Mouse (Mus musculus) hindbrain, embryonic 13.5 days (tissue): ENCODE measurements around the gene Dcp1b. TPM values are rescaled to one million over a fixed set of nuclear protein-coding genes. Genes with fewer than 3 reads are reported as not detected.

Experiments
- ATAC-seq: fragments of 200-750 bp; cut with Nextera tagmentation; 2 replicates; pipeline ENCODE4 v1.8.0; 2017; ENCODE audit warnings: moderate TSS enrichment; ENCODE audit not compliant: low FRiP score
- H3K27ac ChIP-seq: fragments of 300-500 bp; sonication (generic); 2 replicates; pipeline ENCODE4 v1.5.1; 2015; ENCODE audit warnings: inconsistent platforms, mild to moderate bottlenecking, moderate library complexity
- H3K27me3 ChIP-seq: fragments of 300-500 bp; sonication (generic); 2 replicates; pipeline ENCODE4 v1.6.1; 2015; ENCODE audit warnings: mild to moderate bottlenecking, inconsistent platforms
- H3K36me3 ChIP-seq: fragments of 300-500 bp; sonication (generic); 2 replicates; pipeline ENCODE4 v1.6.1; 2015; ENCODE audit warnings: mild to moderate bottlenecking, inconsistent platforms
- H3K4me1 ChIP-seq: fragments of 300-500 bp; sonication (generic); replicated peaks from 2 replicates; pipeline ENCODE4 v1.6.1; 2015; ENCODE audit warnings: inconsistent platforms
- H3K4me2 ChIP-seq: fragments of 300-500 bp; sonication (generic); 2 replicates; pipeline ENCODE4 v1.6.1; 2015; ENCODE audit warnings: inconsistent platforms, mild to moderate bottlenecking, moderate library complexity
- H3K4me3 ChIP-seq: fragments of 300-500 bp; sonication (generic); 2 replicates; pipeline ENCODE4 v1.5.1; 2015; ENCODE audit warnings: mild to moderate bottlenecking, inconsistent platforms
- H3K9ac ChIP-seq: fragments of 300-500 bp; sonication (generic); 2 replicates; pipeline ENCODE4 v1.6.1; 2015; ENCODE audit warnings: mild to moderate bottlenecking, inconsistent platforms
- H3K9me3 ChIP-seq: fragments of 300-500 bp; sonication (generic); 2 replicates; pipeline ENCODE4 v1.6.1; 2016; ENCODE audit warnings: inconsistent platforms
- WGBS: fragments of 180-500 bp; shearing (Covaris S2); methylation state at CpG from one replicate; pipeline ENCODE4 v1.1.7; 2015; 5-methylcytosine and 5-hydroxymethylcytosine counted together
- polyA plus RNA-seq: library from polyadenylated mRNA; unstranded; fragments of >200 nt; fragmentation: Nextera tagmentation; extraction: Ambion mirVana; gene quantifications from 2 replicates; pipeline ENCODE4 v1.2.1, GENCODE M21; 2015

Gene Dcp1b
- polyA plus RNA-seq, 1 experiment from 2014 or later: 13.8 TPM

GRCm38 (mm10) chr6:119219237-119219870 is 44.3 kb downstream of the Dcp1b start:
- ATAC-seq: no peak
- Histone ChIP-seq H3K36me3 (peaks cover 49% of the 10 kb centered on the region), H3K4me1 (peaks cover 5% of the 10 kb centered on the region), H3K27me3 (no peaks in the 10 kb centered on the region), H3K9me3 (no peaks in the 10 kb centered on the region), H3K9ac (no peak overlapping the region), H3K4me3 (no peak overlapping the region), H3K4me2 (no peak overlapping the region), H3K27ac (no peak overlapping the region)
- 74% methylated on average over 15 of the region's 15 CpGs for WGBS

- H3K4me3 ChIP-seq: no peak overlapping the region
- no peaks in the 10 kb centered on the region for H3K9me3 ChIP-seq
- no peak overlapping the region for H3K27ac ChIP-seq
- 0 out of 2 replicates have a peak, but pooled peaks have one; percentile 15 for ATAC-seq
- H3K9ac ChIP-seq: no peak overlapping the region
- H3K36me3 ChIP-seq: peaks cover 40% of the 10 kb centered on the region
- H3K27me3 ChIP-seq: no peaks in the 10 kb centered on the region
- no peak overlapping the region for H3K4me2 ChIP-seq
- WGBS: 49% methylated on average over 10 of the region's 10 CpGs
- H3K4me1 ChIP-seq: peaks cover 14% of the 10 kb centered on the region
These were observed 45.2 kb downstream of the Dcp1b start for GRCm38 (mm10) chr6:119220297-119220696.

GRCm38 (mm10) chr6:119224451-119225195 is 49.6 kb downstream of the Dcp1b start:
- 0 out of 2 replicates have a peak, but pooled peaks have one; percentile 43 for ATAC-seq
- Histone ChIP-seq H3K36me3 (peaks cover 14% of the 10 kb centered on the region), H3K4me3 (no peak overlapping the region), H3K4me1 (peaks cover 18% of the 10 kb centered on the region), H3K27ac (peak overlapping the region; percentile 61), H3K9ac (no peak overlapping the region), H3K4me2 (peak overlapping the region; percentile 33; the same call in 1 of the 2 replicates), H3K9me3 (no peaks in the 10 kb centered on the region), H3K27me3 (no peaks in the 10 kb centered on the region)
- WGBS: 46% methylated on average over 13 of the region's 13 CpGs

- Histone ChIP-seq H3K36me3 (peaks cover 12% of the 10 kb centered on the region), H3K9ac (no peak overlapping the region), H3K4me1 (peaks cover 18% of the 10 kb centered on the region), H3K4me2 (no peak overlapping the region), H3K27ac (peak overlapping the region; percentile 61), H3K9me3 (no peaks in the 10 kb centered on the region), H3K4me3 (no peak overlapping the region), H3K27me3 (no peaks in the 10 kb centered on the region)
- ATAC-seq: 0 out of 2 replicates have a peak, but pooled peaks have one; percentile 34
- WGBS: 86% methylated on average over 12 of the region's 12 CpGs
These were observed 50.2 kb downstream of the Dcp1b start for GRCm38 (mm10) chr6:119225226-119225625.

- no peak overlapping the region for H3K4me3 ChIP-seq
- 93% methylated on average over 6 of the region's 6 CpGs for WGBS
- H3K27ac ChIP-seq: 0 out of 2 replicates have a peak overlapping the region, but pooled peaks have one; percentile 61
- no peak overlapping the region for H3K9ac ChIP-seq
- peaks cover 18% of the 10 kb centered on the region for H3K4me1 ChIP-seq
- ATAC-seq: no peak
- no peaks in the 10 kb centered on the region for H3K27me3 ChIP-seq
- H3K4me2 ChIP-seq: no peak overlapping the region
- peaks cover 12% of the 10 kb centered on the region for H3K36me3 ChIP-seq
- H3K9me3 ChIP-seq: no peaks in the 10 kb centered on the region
These were observed 50.7 kb downstream of the Dcp1b start for GRCm38 (mm10) chr6:119225731-119226130.

GRCm38 (mm10) chr6:119227001-119227400 is 51.9 kb downstream of the Dcp1b start:
- Histone ChIP-seq H3K4me1 (peaks cover 18% of the 10 kb centered on the region), H3K36me3 (peaks cover 5% of the 10 kb centered on the region), H3K9me3 (no peaks in the 10 kb centered on the region), H3K27me3 (no peaks in the 10 kb centered on the region), H3K4me3 (no peak overlapping the region), H3K9ac (no peak overlapping the region), H3K27ac (no peak overlapping the region), H3K4me2 (no peak overlapping the region)
- 89% methylated on average over 8 of the region's 8 CpGs for WGBS
- no peak for ATAC-seq

- H3K9me3 ChIP-seq: no peaks in the 10 kb centered on the region
- H3K27me3 ChIP-seq: no peaks in the 10 kb centered on the region
- ATAC-seq: no peak
- H3K9ac ChIP-seq: no peak overlapping the region
- peaks cover 16% of the 10 kb centered on the region for H3K4me1 ChIP-seq
- H3K4me2 ChIP-seq: no peak overlapping the region
- H3K4me3 ChIP-seq: no peak overlapping the region
- H3K36me3 ChIP-seq: no peaks in the 10 kb centered on the region
- no peak overlapping the region for H3K27ac ChIP-seq
- 89% methylated on average over 11 of the region's 11 CpGs for WGBS
These were observed 54.0 kb downstream of the Dcp1b start for GRCm38 (mm10) chr6:119228861-119229603.

GRCm38 (mm10) chr6:119233066-119233465 is 58.0 kb downstream of the Dcp1b start:
- H3K27ac ChIP-seq: no peak overlapping the region
- no peak for ATAC-seq
- no peak overlapping the region for H3K9ac ChIP-seq
- WGBS: 41% methylated on average over 3 of the region's 3 CpGs
- no peaks in the 10 kb centered on the region for H3K27me3 ChIP-seq
- no peak overlapping the region for H3K4me2 ChIP-seq
- no peak overlapping the region for H3K4me3 ChIP-seq
- peaks cover 20% of the 10 kb centered on the region for H3K4me1 ChIP-seq
- H3K9me3 ChIP-seq: no peaks in the 10 kb centered on the region
- H3K36me3 ChIP-seq: no peaks in the 10 kb centered on the region

- Histone ChIP-seq H3K36me3 (no peaks in the 10 kb centered on the region), H3K27me3 (no peaks in the 10 kb centered on the region), H3K9me3 (no peaks in the 10 kb centered on the region), H3K4me1 (peaks cover 25% of the 10 kb centered on the region), H3K27ac (no peak overlapping the region), H3K4me3 (no peak overlapping the region), H3K9ac (no peak overlapping the region), H3K4me2 (no peak overlapping the region)
- WGBS: 77% methylated on average over 5 of the region's 5 CpGs
- no peak for ATAC-seq
These were observed 60.4 kb downstream of the Dcp1b start for GRCm38 (mm10) chr6:119235441-119235840.

GRCm38 (mm10) chr6:119236241-119236640 is 61.2 kb downstream of the Dcp1b start, which contains the start of gene Cacna2d4:
Gene Cacna2d4 (plus strand): TSS chr6:119236526.
- Histone ChIP-seq H3K27ac (peak within 1 kb of the TSS; percentile 81), H3K27me3 (no peaks in the 10 kb centered on the region), H3K4me3 (no peak within 1 kb of the TSS), H3K9me3 (no peaks in the 10 kb centered on the region), H3K9ac (0 out of 2 replicates have a peak within 1 kb of the TSS, but pooled peaks have one; percentile 1), H3K4me1 (peaks cover 31% of the 10 kb centered on the region), H3K4me2 (no peak within 1 kb of the TSS), H3K36me3 (no peaks in the 10 kb centered on the region)
- no peak for ATAC-seq
- 36% methylated on average over 1 of the region's 1 CpGs for WGBS

GRCm38 (mm10) chr6:119237427-119237989 is 62.5 kb downstream of the Dcp1b start:
- Histone ChIP-seq H3K27ac (peak overlapping the region; percentile 81), H3K4me3 (no peak overlapping the region), H3K4me2 (no peak overlapping the region), H3K36me3 (no peaks in the 10 kb centered on the region), H3K9ac (no peak overlapping the region), H3K27me3 (no peaks in the 10 kb centered on the region), H3K9me3 (no peaks in the 10 kb centered on the region), H3K4me1 (peaks cover 35% of the 10 kb centered on the region)
- 42% methylated on average over 8 of the region's 8 CpGs for WGBS
- peak; percentile 92 for ATAC-seq
